Mouse (Mus musculus): ENCODE data around the gene Abcb5. TPM values are rescaled to one million over a fixed set of nuclear protein-coding genes. Genes with fewer than 3 reads are reported as not detected.

Gene Abcb5
- polyA plus RNA-seq, 1 experiment: 56.9 TPM

Other genes with a start within 250 kb of the Abcb5 start
- gene Sp8, start 120.1 kb downstream of the Abcb5 start, polyA plus RNA-seq (2012; rRNA removed): not detected in 2 replicates

Data from gonadal fat pad, adult 2 months (tissue).